Mouse (Mus musculus) liver, postnatal 0 days (tissue): ENCODE results near the gene Kif9.

ENCODE experiments used
- CTCF ChIP-seq: sonication (generic); IDR thresholded peaks from 2 replicates; pipeline ENCODE4 v1.5.1; 2016; ENCODE audit warnings: antibody characterized with exemption, low read depth
- EP300 ChIP-seq: IDR thresholded peaks from 2 replicates; pipeline ENCODE4 v1.6.1; 2016; ENCODE audit warnings: antibody characterized with exemption, low read depth, mild to moderate bottlenecking

GRCm38 (mm10) chr9:110448356-110448755, 28.4 kb upstream of the Kif9 start:
- no peak for TF ChIP-seq CTCF
- no peak for TF ChIP-seq EP300
